Mouse (Mus musculus): ENCODE measurements around the gene BC025920. TPM values are rescaled to one million over a fixed set of nuclear protein-coding genes. Genes with fewer than 3 reads are reported as not detected.
A peak's percentile ranks its signal among the peaks of the same experiment; 100 is the strongest.
"Not testable (repeated sequence)": the region's sequence is repeated elsewhere in the genome, so short reads cannot be mapped to it uniquely, and the experiment has no call there.

The BC025920 gene
- total RNA-seq, 2 experiments from 2014 or later = 2.0 TPM

GRCm38 (mm10) chr10:81602741-81603151, 3.3 kb upstream of the BC025920 start:
- no peak for DNase-seq (ENCODE audit: low spot score in 2 of 2)

GRCm38 (mm10) chr10:81604019-81604967, 1.8 kb upstream of the BC025920 start:
- DNase-seq (ENCODE audit: low spot score in 2 of 2) = no peak

GRCm38 (mm10) chr10:81604968-81605665, 953 bp upstream of the BC025920 start:
- DNase-seq (ENCODE audit: low spot score in 2 of 2) = peak; percentile 90 to 92

GRCm38 (mm10) chr10:81605666-81605973, 450 bp upstream of the BC025920 start:
- DNase-seq (ENCODE audit: low spot score in 2 of 2) = no peak

GRCm38 (mm10) chr10:81608308-81608707, 2.2 kb downstream of the BC025920 start:
- DNase-seq (ENCODE audit: low spot score in 2 of 2) = no peak

- DNase-seq (ENCODE audit: low spot score in 2 of 2) = no peak
Observed at GRCm38 (mm10) chr10:81612779-81613178, 6.7 kb downstream of the BC025920 start.

GRCm38 (mm10) chr10:81615486-81615885, 9.4 kb downstream of the BC025920 start:
- DNase-seq (ENCODE audit: low spot score in 2 of 2) = no peak

- DNase-seq (ENCODE audit: low spot score in 2 of 2) = no peak
Observed at GRCm38 (mm10) chr10:81619976-81620375, 13.9 kb downstream of the BC025920 start.

- DNase-seq (ENCODE audit: low spot score in 2 of 2) = no peak
Observed at GRCm38 (mm10) chr10:81620786-81621185, 14.7 kb downstream of the BC025920 start.

GRCm38 (mm10) chr10:81623441-81623840, 17.4 kb downstream of the BC025920 start:
- no peak for DNase-seq (ENCODE audit: low spot score in 2 of 2)

GRCm38 (mm10) chr10:81626101-81626993, 20.3 kb downstream of the BC025920 start:
- no peak for DNase-seq (ENCODE audit: low spot score in 2 of 2)

GRCm38 (mm10) chr10:81626994-81627835, 21.1 kb downstream of the BC025920 start, which contains the start of gene Sirt6:
Gene Sirt6, minus strand, starts transcription at chr10:81627797.
- peak; percentile 84 to 90 for DNase-seq (ENCODE audit: low spot score in 2 of 2)

GRCm38 (mm10) chr10:81627836-81628220, 21.8 kb downstream of the BC025920 start:
- peak in 1 of 2 experiments; percentile 59 for DNase-seq (ENCODE audit: low spot score in 2 of 2)

- no peak for DNase-seq (ENCODE audit: low spot score in 2 of 2)
Observed at GRCm38 (mm10) chr10:81628390-81628789, 22.3 kb downstream of the BC025920 start, which contains the start of gene Ankrd24. Gene Ankrd24, plus strand, starts transcription at chr10:81628540.

GRCm38 (mm10) chr10:81633253-81634099, 27.4 kb downstream of the BC025920 start:
- DNase-seq (ENCODE audit: low spot score in 2 of 2) = peak; percentile 75 to 82

GRCm38 (mm10) chr10:81636338-81636737, 30.3 kb downstream of the BC025920 start:
- DNase-seq (ENCODE audit: low spot score in 2 of 2) = no peak

GRCm38 (mm10) chr10:81638101-81638500, 32.0 kb downstream of the BC025920 start:
- no peak for DNase-seq (ENCODE audit: low spot score in 2 of 2)

- not testable (repeated sequence) for DNase-seq (ENCODE audit: low spot score in 2 of 2)
Observed at GRCm38 (mm10) chr10:81640825-81641224, 34.8 kb downstream of the BC025920 start.

- no peak for DNase-seq (ENCODE audit: low spot score in 2 of 2)
Observed at GRCm38 (mm10) chr10:81641566-81641965, 35.5 kb downstream of the BC025920 start.

Measured in layer of hippocampus, postnatal 10 days (tissue).